In the genomic region with DNA sequence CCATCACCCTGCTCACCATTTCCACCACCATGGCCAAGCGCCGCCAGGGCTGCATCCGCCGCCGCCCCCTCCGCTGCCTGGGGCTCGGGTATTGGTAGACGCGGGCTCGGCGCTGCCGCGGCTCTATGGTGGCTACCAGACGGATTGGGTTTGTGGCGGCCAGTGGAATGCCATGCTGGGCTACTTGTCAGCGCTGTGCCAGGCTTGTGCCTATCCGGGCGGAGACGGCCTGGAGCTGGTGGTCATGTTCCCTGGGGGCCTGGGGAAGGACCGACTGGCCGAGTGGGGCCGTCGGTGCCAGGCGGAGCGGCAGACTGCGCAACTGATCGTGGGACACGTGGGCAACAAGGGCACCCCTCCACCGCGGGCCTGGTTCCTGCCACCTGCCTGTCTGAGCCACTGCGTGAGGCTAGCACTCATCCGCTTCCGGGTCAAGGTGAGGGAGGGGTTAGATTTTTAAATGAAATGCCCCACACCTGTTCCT, we compare ENCODE assay signal across 8 mouse cellular contexts. TPM values are rescaled to one million over a fixed set of nuclear protein-coding genes. Genes with fewer than 3 reads are reported as not detected.
DNase-seq lines count a peak whose midpoint lies in the region; ATAC-seq lines count a peak whose summit lies in the region.

No protein-coding gene starts in this region.

- peak; percentile 10 for DNase-seq in embryo, embryonic 10 days (ENCODE audit: low spot score)
- DNase-seq in embryo, embryonic 9.5 days (ENCODE audit: extremely low spot score), result no peak
- peak; percentile 59 to 66 for DNase-seq in cerebellum, postnatal 36 days
- peak; percentile 34 for DNase-seq in gastrocnemius, postnatal 10 days
- peak; percentile 34 to 42 for DNase-seq in left cerebral cortex, postnatal 14 days (ENCODE audit: low spot score in 2 of 2)
- peak; percentile 28 for DNase-seq in right cerebral cortex, postnatal 25 days

- intact Hi-C loops in left cerebral cortex, postnatal 14 days (cut with DNase I), result no loop called here

- ATAC-seq in inflammation-experienced regulatory T-cells, adult 6 months, result peak; percentile 67
- peak; percentile 73 for ATAC-seq in megakaryocyte progenitor cell, adult 5-6 weeks (replicated peaks; ENCODE audit: poor library complexity)

RNA-seq across cellular contexts. Expression of gene Fam120c, which starts 0.6 kb away (rescaled TPM):
- 10 to 100 TPM; 19.2 to 20.9 TPM for total RNA-seq in gastrocnemius, postnatal 10 days (2021)
- 1 to 10 TPM in 2 of 3 experiments, under 1 TPM in 1; 0.99 to 2.8 (median 1.6) TPM for polyA plus RNA-seq in inflammation-experienced regulatory T-cells, adult 6 months (2017; shearing (Covaris generic))
- 10 to 100 TPM; 43.4 to 44.6 TPM for total RNA-seq in left cerebral cortex, postnatal 14 days (2021)
- 4.4 and 6.5 TPM in 2 replicates for total RNA-seq in megakaryocyte progenitor cell, adult 5-6 weeks (2015)
- total RNA-seq in megakaryocyte progenitor cell, adult 5-6 weeks (2017), result 3.8 and 4.6 TPM in 2 replicates
